In the genomic region with DNA sequence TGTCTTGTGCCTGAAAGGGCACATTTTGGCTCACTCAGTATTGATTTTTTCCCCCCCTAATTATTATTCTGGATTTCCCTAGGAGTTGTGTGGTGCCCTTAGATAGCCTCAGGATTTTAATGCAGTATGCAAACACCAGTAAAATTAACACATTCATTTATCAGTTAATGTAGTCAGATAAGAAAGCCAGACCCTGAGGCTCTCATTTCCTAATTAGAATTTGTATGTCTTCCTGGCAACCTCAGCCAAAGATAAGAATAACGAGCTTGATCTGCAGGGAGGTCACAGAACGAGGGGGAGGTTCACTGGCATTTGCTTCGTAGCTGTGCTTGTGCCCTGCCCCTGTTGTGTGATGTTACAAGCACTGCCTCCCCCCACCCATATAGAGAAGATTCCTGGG, we compare ENCODE assay signal across 14 mouse cellular contexts. TPM values are rescaled to one million over a fixed set of nuclear protein-coding genes. Genes with fewer than 3 reads are reported as not detected.
DNase-seq lines count a peak whose midpoint lies in the region; TF ChIP-seq lines count a peak whose summit lies in the region.
"Had no signal": no experiment of that assay in that cellular context is flagged by ENCODE, and none has a peak within 500 bp of the region (broad histone marks: within the 10 kb centered on the region; RNA-seq: fewer than 3 reads in every experiment).

No protein-coding gene starts in this region.

- no peak for TF ChIP-seq POLR2A in liver, adult 2 months (IDR thresholded peaks at IDR 0.05; ENCODE audit: extremely low read depth, insufficient read depth, low read length)
- no peak for TF ChIP-seq POLR2A in small intestine, adult 2 months (IDR thresholded peaks at IDR 0.05; ENCODE audit: low read depth, low read length)

- no peak overlapping the region for H3K4me3 ChIP-seq in heart, embryonic 10.5 days
- H3K4me3 ChIP-seq in liver, adult 2 months (ENCODE audit: insufficient read depth, low read depth, low read length): no peak overlapping the region
- H3K4me3 ChIP-seq in limb, embryonic 10.5 days: no peak overlapping the region
- H3K4me3 ChIP-seq in small intestine, adult 2 months (ENCODE audit: low read depth, low read length): no peak overlapping the region
- H3K4me3 ChIP-seq: embryonic facial prominence, embryonic 12.5 days; limb, embryonic 15.5 days; neural tube, embryonic 15.5 days had no signal

- no peak for DNase-seq in heart, embryonic 10.5 days (ENCODE audit: low spot score)
- DNase-seq in heart, postnatal 25 days (ENCODE audit: low spot score): no peak
- DNase-seq in liver, adult 2 months (ENCODE audit: extremely low read depth, low read depth, low spot score): peak; percentile 12
- no peak for DNase-seq in liver
- no peak for DNase-seq in limb, embryonic 10.5 days (ENCODE audit: low spot score)
- DNase-seq in right cerebral cortex, adult 2 months (ENCODE audit: low spot score in 2 of 2): no peak
- DNase-seq: adrenal gland, postnatal 36 days; cerebellum, postnatal 25 days; gastrocnemius, postnatal 14 days; lung, postnatal 36 days had no signal

- no peak for TF ChIP-seq CTCF in liver, adult 2 months (IDR thresholded peaks at IDR 0.05; ENCODE audit: low read depth, low read length)
- no peak for TF ChIP-seq CTCF in small intestine, adult 2 months (IDR thresholded peaks at IDR 0.05; ENCODE audit: extremely low read depth, insufficient read length, insufficient replicate concordance, low read depth, low read length)

- no peak overlapping the region for H3K9ac ChIP-seq in liver, adult 2 months (ENCODE audit: low read depth, low read length)
- H3K9ac ChIP-seq: embryonic facial prominence, embryonic 12.5 days; limb, embryonic 15.5 days; neural tube, embryonic 15.5 days had no signal

- WGBS in heart, embryonic 10.5 days: 6% methylated on average over 3 of the region's 3 CpGs
- 25% methylated on average over 3 of the region's 3 CpGs for WGBS in liver, adult 2 months
- 25% methylated on average over 3 of the region's 3 CpGs for WGBS in limb, embryonic 10.5 days
- 19% methylated on average over 3 of the region's 3 CpGs for WGBS in small intestine, adult 2 months

- peaks cover 66% of the 10 kb centered on the region; the same call in 1 of the 2 replicates for H3K79me2 ChIP-seq in liver, adult 2 months (ENCODE audit: control insufficient read depth, insufficient read depth, low read length)

- H3K4me1 ChIP-seq in heart, embryonic 10.5 days: peaks cover 98% of the 10 kb centered on the region
- peaks cover 43% of the 10 kb centered on the region for H3K4me1 ChIP-seq in liver, adult 2 months (ENCODE audit: control insufficient read depth, insufficient read depth, low read length)
- peaks cover 61% of the 10 kb centered on the region for H3K4me1 ChIP-seq in limb, embryonic 10.5 days
- H3K4me1 ChIP-seq in small intestine, adult 2 months (ENCODE audit: control insufficient read depth, insufficient read depth, insufficient read length, low read length): peaks cover 48% of the 10 kb centered on the region

- no peaks in the 10 kb centered on the region for H3K27me3 ChIP-seq in heart, embryonic 10.5 days (ENCODE audit: insufficient read depth, poor library complexity, severe bottlenecking)
- H3K27me3 ChIP-seq in liver, adult 2 months (ENCODE audit: control insufficient read depth, insufficient read depth, low read length): no peaks in the 10 kb centered on the region
- no peaks in the 10 kb centered on the region for H3K27me3 ChIP-seq in limb, embryonic 10.5 days (ENCODE audit: low read depth, poor library complexity, severe bottlenecking)
- H3K27me3 ChIP-seq in small intestine, adult 2 months (ENCODE audit: control insufficient read depth, insufficient read depth, low read length): no peaks in the 10 kb centered on the region
- H3K27me3 ChIP-seq: embryonic facial prominence, embryonic 12.5 days; limb, embryonic 15.5 days; neural tube, embryonic 15.5 days had no signal

- intact Hi-C loops in heart, postnatal 25 days (cut with DNase I): no loop called here

- peak overlapping the region; percentile 83 for H3K27ac ChIP-seq in heart, embryonic 10.5 days
- no peak overlapping the region for H3K27ac ChIP-seq in liver, adult 2 months (replicated peaks; ENCODE audit: insufficient read depth, low read depth, low read length)
- H3K27ac ChIP-seq in limb, embryonic 10.5 days: peak overlapping the region; percentile 34; the same call in 1 of the 2 replicates
- peak overlapping the region; percentile 67; the same call in 1 of the 2 replicates for H3K27ac ChIP-seq in small intestine, adult 2 months (ENCODE audit: insufficient read depth, low read depth, low read length)
- H3K27ac ChIP-seq: embryonic facial prominence, embryonic 12.5 days; limb, embryonic 15.5 days had no signal

- no peaks in the 10 kb centered on the region for H3K9me3 ChIP-seq in heart, embryonic 10.5 days
- H3K9me3 ChIP-seq in limb, embryonic 10.5 days (replicated peaks): no peaks in the 10 kb centered on the region
- H3K9me3 ChIP-seq: embryonic facial prominence, embryonic 12.5 days; limb, embryonic 15.5 days; neural tube, embryonic 15.5 days had no signal

- H3K36me3 ChIP-seq in heart, embryonic 10.5 days: peaks cover 14% of the 10 kb centered on the region
- H3K36me3 ChIP-seq in liver, adult 2 months (ENCODE audit: control insufficient read depth, insufficient read depth, low read length): peaks cover 3% of the 10 kb centered on the region; the same call in 1 of the 2 replicates
- H3K36me3 ChIP-seq in limb, embryonic 10.5 days: peaks cover 18% of the 10 kb centered on the region
- H3K36me3 ChIP-seq in small intestine, adult 2 months (ENCODE audit: control insufficient read depth, insufficient read depth, low read length): peaks cover 7% of the 10 kb centered on the region
- H3K36me3 ChIP-seq: neural tube, embryonic 15.5 days had no signal

RNA-seq across cellular contexts. Expression of a gene that starts 12.7 kb away (rescaled TPM):
- 13.3 and 19.8 TPM in 2 replicates for polyA plus RNA-seq in heart, embryonic 10.5 days (2016; fragmentation: Nextera tagmentation; extraction: Ambion mirVana)
- total RNA-seq in heart, postnatal 25 days (2021): 100 to 1,000 TPM; 220 to 262 TPM
- total RNA-seq in liver, adult 2 months (2014; rRNA removed): 3.4 and 4.7 TPM in 2 replicates
- polyA plus RNA-seq in liver, adult 2 months (2012; rRNA removed): 25.8 and 30.3 TPM in 2 replicates
- polyA plus RNA-seq in limb, embryonic 10.5 days (2016; fragmentation: Nextera tagmentation; extraction: Ambion mirVana): 9.3 TPM in 2 replicates
- polyA plus RNA-seq in small intestine, adult 2 months (2012; rRNA removed): 25.0 and 32.8 TPM in 2 replicates
